Mouse (Mus musculus) midbrain, postnatal 0 days (tissue): ENCODE results near the gene A630076J17Rik. TPM values are rescaled to one million over a fixed set of nuclear protein-coding genes. Genes with fewer than 3 reads are reported as not detected.

ENCODE experiments used
- ATAC-seq: fragments of 200-750 bp; cut with Nextera tagmentation; 2 replicates; pipeline ENCODE4 v1.8.0; 2017; ENCODE audit warnings: moderate number of reproducible peaks, mild to moderate bottlenecking, moderate TSS enrichment, moderate library complexity; ENCODE audit not compliant: low FRiP score
- DNase-seq: peaks from one replicate; pipeline ENCODE4 v3.0.0-alpha.2; 2015; ENCODE audit warnings: low spot score
- H3K27ac ChIP-seq: fragments of 300-500 bp; sonication (generic); 2 replicates; pipeline ENCODE4 v1.5.1; 2014; ENCODE audit warnings: low read depth, mild to moderate bottlenecking, low read length, mixed read lengths
- H3K27me3 ChIP-seq: fragments of 300-500 bp; sonication (generic); 2 replicates; pipeline ENCODE4 v1.6.1; 2014; ENCODE audit warnings: low read length, control low read depth, mixed read lengths; ENCODE audit not compliant: insufficient read depth
- H3K36me3 ChIP-seq: fragments of 300-500 bp; sonication (generic); 2 replicates; pipeline ENCODE4 v1.6.1; 2014; ENCODE audit warnings: low read length, control low read depth, mixed read lengths; ENCODE audit not compliant: insufficient read depth
- H3K4me1 ChIP-seq: fragments of 300-500 bp; sonication (generic); 2 replicates; pipeline ENCODE4 v1.6.1; 2014; ENCODE audit warnings: mild to moderate bottlenecking, control low read depth, antibody characterized with exemption, low read length, mixed read lengths; ENCODE audit not compliant: insufficient read depth
- H3K4me2 ChIP-seq: fragments of 300-500 bp; sonication (generic); 2 replicates; pipeline ENCODE4 v1.6.1; 2014; ENCODE audit warnings: low read depth, mild to moderate bottlenecking, low read length, mixed read lengths; ENCODE audit not compliant: poor library complexity, severe bottlenecking
- H3K4me3 ChIP-seq: fragments of 300-500 bp; sonication (generic); 2 replicates; pipeline ENCODE4 v1.5.1; 2014; ENCODE audit warnings: low read depth, mild to moderate bottlenecking, low read length, moderate library complexity
- H3K9ac ChIP-seq: fragments of 300-500 bp; sonication (generic); replicated peaks from 2 replicates; pipeline ENCODE4 v1.6.1; 2014; ENCODE audit warnings: mild to moderate bottlenecking, low read length, moderate library complexity, mixed read lengths; ENCODE audit not compliant: poor library complexity, severe bottlenecking
- H3K9me3 ChIP-seq: fragments of 300-500 bp; sonication (generic); 2 replicates; pipeline ENCODE4 v1.6.1; 2016; ENCODE audit warnings: low read length, control low read depth
- CTCF ChIP-seq: IDR thresholded peaks from 2 replicates; pipeline ENCODE4 v1.5.1; 2016; ENCODE audit warnings: antibody characterized with exemption, mild to moderate bottlenecking
- WGBS: fragments of 180-500 bp; shearing (Covaris S2); extraction: QIAGEN DNeasy Blood & Tissue Kit; methylation state at CpG from one replicate; pipeline ENCODE4 v1.1.7; 2014; 5-methylcytosine and 5-hydroxymethylcytosine counted together
- polyA plus RNA-seq: library from polyadenylated mRNA; unstranded; fragments of >200 nt; fragmentation: Nextera tagmentation; extraction: Ambion mirVana; gene quantifications from 2 replicates; pipeline ENCODE4 v1.2.1, GENCODE M21; 2015
- total RNA-seq: library from RNA; depleted of rRNA; stranded (reverse); fragments of >200 nt; gene quantifications from 2 replicates; pipeline ENCODE4 v1.2.3, GENCODE M21; 2014; rRNA removed

A630076J17Rik gene
- total and polyA plus RNA-seq, 2 experiments from 2014 or later, result not detected

DNA sequence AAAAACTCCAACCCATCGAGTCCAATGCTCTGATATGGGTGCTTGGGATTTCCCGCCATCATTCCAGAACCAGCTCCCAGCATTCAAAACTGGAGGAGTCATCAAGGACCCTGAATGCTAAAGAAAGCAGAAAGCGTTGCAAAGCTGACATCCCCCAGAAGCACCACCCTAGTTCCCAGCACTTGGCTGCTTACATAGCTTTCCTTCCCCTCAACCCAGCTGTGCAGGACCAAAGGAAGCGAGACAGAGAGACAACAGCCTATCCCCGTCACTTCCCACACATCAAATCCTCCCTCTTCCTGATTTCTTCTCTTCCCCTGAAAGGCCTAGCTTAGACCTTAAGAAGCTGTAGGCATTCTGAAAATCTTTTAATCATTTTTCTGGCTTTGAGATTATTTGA, 44.9 kb downstream of the A630076J17Rik start:
- Histone ChIP-seq H3K4me3 (no peak overlapping the region), H3K36me3 (no peaks in the 10 kb centered on the region), H3K27ac (no peak overlapping the region), H3K9ac (no peak overlapping the region), H3K9me3 (no peaks in the 10 kb centered on the region), H3K27me3 (no peaks in the 10 kb centered on the region), H3K4me2 (no peak overlapping the region), H3K4me1 (0 out of 2 replicates have a peak, but pooled peaks cover 8% of the 10 kb centered on the region)
- DNase-seq, result no peak
- ATAC-seq, result no peak
- TF ChIP-seq CTCF, result no peak
- 68% methylated on average over 5 of the region's 5 CpGs for WGBS

DNA sequence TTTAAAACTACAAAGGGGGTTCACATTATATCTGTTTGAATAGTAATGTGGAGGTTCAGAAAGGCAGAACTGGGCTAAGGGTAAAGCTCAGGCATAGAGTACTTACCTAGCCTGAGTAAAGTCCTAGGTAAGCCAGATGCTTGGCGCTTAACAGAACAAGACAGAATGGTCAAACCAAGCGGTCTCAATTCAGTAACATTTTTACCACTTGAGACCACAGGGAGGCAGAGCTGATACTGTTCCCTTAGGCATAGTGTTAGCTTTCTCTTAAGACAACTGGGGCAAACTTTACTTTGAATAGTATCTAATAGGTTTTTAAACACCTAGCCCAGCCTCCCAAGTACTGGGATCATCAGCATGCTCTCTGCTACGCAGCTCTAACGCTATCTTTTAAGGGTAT, 45.6 kb downstream of the A630076J17Rik start:
- DNase-seq, result peak; percentile 15

DNA sequence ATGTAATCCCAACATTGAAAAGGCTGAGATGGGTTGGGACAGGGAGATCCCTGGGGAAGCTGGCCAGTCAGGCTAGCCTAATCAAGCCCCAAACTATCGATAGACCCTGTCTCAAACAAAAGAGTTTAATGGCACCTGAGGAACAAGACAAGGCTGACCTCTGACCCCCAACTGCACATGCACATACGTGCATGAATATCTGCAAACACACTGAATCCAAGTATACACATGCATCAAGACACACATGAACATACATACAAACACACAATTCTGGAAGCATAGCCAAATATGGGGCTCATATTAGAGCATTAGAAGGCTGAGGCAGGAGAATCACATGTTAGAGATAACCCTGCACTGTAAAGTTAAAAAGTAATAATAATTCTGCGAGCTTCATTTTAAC, 46.2 kb downstream of the A630076J17Rik start:
- Histone ChIP-seq H3K36me3 (no peaks in the 10 kb centered on the region), H3K27me3 (no peaks in the 10 kb centered on the region), H3K4me3 (no peak overlapping the region), H3K4me2 (no peak overlapping the region), H3K27ac (no peak overlapping the region), H3K9me3 (no peaks in the 10 kb centered on the region), H3K4me1 (0 out of 2 replicates have a peak, but pooled peaks cover 8% of the 10 kb centered on the region), H3K9ac (no peak overlapping the region)
- 86% methylated on average over 3 of the region's 3 CpGs for WGBS
- ATAC-seq, result no peak
- no peak for TF ChIP-seq CTCF
- DNase-seq, result no peak

More for the DNA sequence above, 45.6 kb downstream of the A630076J17Rik start:
- Histone ChIP-seq H3K4me3 (no peak overlapping the region), H3K9me3 (no peaks in the 10 kb centered on the region), H3K27ac (no peak overlapping the region), H3K36me3 (no peaks in the 10 kb centered on the region), H3K4me2 (no peak overlapping the region), H3K9ac (no peak overlapping the region), H3K4me1 (0 out of 2 replicates have a peak, but pooled peaks cover 8% of the 10 kb centered on the region), H3K27me3 (no peaks in the 10 kb centered on the region)
- TF ChIP-seq CTCF, result peak; percentile 49
- no peak for ATAC-seq
- 57% methylated on average over 4 of the region's 4 CpGs for WGBS

DNA sequence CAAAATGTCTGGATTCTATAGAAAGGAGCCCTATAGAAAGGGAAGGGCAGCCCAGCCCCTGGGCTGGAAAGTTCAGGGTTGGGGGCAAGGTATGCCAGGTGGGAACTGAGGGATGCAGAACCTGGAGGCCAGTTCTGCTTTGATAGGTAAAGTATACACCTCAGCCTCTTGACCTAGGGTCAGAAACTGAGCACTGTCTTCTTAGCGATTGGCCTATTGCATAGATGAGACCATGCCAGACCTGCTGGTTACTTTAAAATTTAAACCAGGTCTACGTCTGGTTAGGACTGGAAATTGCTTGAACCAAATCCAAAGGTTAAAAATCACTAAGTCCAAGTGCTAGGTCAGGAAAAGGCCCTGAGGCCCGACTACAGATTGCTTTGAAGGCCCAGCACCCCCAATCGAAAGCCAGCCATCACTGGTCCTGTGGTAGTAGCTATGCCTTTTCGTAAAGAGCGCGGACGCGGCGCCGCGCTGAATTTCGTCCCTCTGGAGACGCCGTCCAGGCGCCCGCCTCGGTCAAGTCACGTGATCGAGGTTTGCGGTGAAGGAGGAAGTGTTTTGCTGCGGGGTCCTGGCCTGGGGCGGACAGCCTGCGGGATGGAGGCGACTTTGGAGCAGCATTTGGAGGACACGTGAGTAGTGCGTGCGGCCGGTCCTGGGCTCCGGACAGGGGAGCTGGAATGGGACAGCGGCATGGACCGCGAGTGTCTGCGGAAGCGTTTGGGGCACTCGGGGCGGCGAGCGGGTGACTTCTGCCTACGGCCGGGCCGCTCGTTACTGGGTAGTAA, 48.3 kb downstream of the A630076J17Rik start, which contains the start of gene Lamtor5:
Gene Lamtor5 (plus strand): TSS at position 380 of the 791 bp plus-strand sequence.
- Histone ChIP-seq H3K36me3 (0 out of 2 replicates have a peak, but pooled peaks cover 5% of the 10 kb centered on the region), H3K27ac (no peak within 1 kb of the TSS), H3K4me1 (0 out of 2 replicates have a peak, but pooled peaks cover 8% of the 10 kb centered on the region), H3K27me3 (no peaks in the 10 kb centered on the region), H3K4me3 (peak within 1 kb of the TSS; percentile 87), H3K9ac (peak within 1 kb of the TSS; percentile 67), H3K9me3 (no peaks in the 10 kb centered on the region), H3K4me2 (peak within 1 kb of the TSS; percentile 71)
- DNase-seq, result peak; percentile 91
- no peak for TF ChIP-seq CTCF
- WGBS, result 3% methylated on average over 42 of the region's 43 CpGs
- ATAC-seq, result peak; percentile 88

Other genes starting within 250 kb of the A630076J17Rik start
- 66.1 and 74.0 TPM in 2 replicates for gene Kcna3, start 194.4 kb upstream of the A630076J17Rik start, total RNA-seq
- gene Kcna3, start 194.4 kb upstream of the A630076J17Rik start, polyA plus RNA-seq, result 15.6 and 16.0 TPM in 2 replicates
- 17.6 and 17.7 TPM in 2 replicates for gene Kcna2, start 129.5 kb upstream of the A630076J17Rik start, total RNA-seq
- gene Kcna2, start 129.5 kb upstream of the A630076J17Rik start, polyA plus RNA-seq, result 1.4 and 1.7 TPM in 2 replicates
- gene Kcna10, start 47.6 kb upstream of the A630076J17Rik start, total RNA-seq, result not detected in 2 replicates
- gene Kcna10, start 47.6 kb upstream of the A630076J17Rik start, polyA plus RNA-seq, result not detected in 2 replicates
- 0.19 TPM in 1 of 2 replicates, not detected in the other for gene Cym, start 8.9 kb upstream of the A630076J17Rik start, total RNA-seq
- gene Cym, start 8.9 kb upstream of the A630076J17Rik start, polyA plus RNA-seq, result 0.16 TPM in 1 of 2 replicates, not detected in the other
- 0.14 and 0.33 TPM in 2 replicates for gene Prok1, start 9.1 kb downstream of the A630076J17Rik start, total RNA-seq
- gene Prok1, start 9.1 kb downstream of the A630076J17Rik start, polyA plus RNA-seq, result 0.09 and 0.16 TPM in 2 replicates
- 66.7 and 69.9 TPM in 2 replicates for gene Lamtor5, start 48.2 kb downstream of the A630076J17Rik start, total RNA-seq
- 153 and 173 TPM in 2 replicates for gene Lamtor5, start 48.2 kb downstream of the A630076J17Rik start, polyA plus RNA-seq
- 1.4 and 1.5 TPM in 2 replicates for gene Slc16a4, start 60.6 kb downstream of the A630076J17Rik start, total RNA-seq
- gene Slc16a4, start 60.6 kb downstream of the A630076J17Rik start, polyA plus RNA-seq, result 2.0 and 2.4 TPM in 2 replicates
- 17.2 and 23.4 TPM in 2 replicates for gene Rbm15, start 103.1 kb downstream of the A630076J17Rik start, total RNA-seq
- gene Rbm15, start 103.1 kb downstream of the A630076J17Rik start, polyA plus RNA-seq, result 4.9 and 5.7 TPM in 2 replicates
- 41.3 and 46.8 TPM in 2 replicates for gene Kcnc4, start 228.9 kb downstream of the A630076J17Rik start, total RNA-seq
- 16.0 and 17.2 TPM in 2 replicates for gene Kcnc4, start 228.9 kb downstream of the A630076J17Rik start, polyA plus RNA-seq